Mouse (Mus musculus) splenic B cell, adult 2 months (primary cell): ENCODE measurements at regions not wholly inside any gene's neighbourhood (a gene's known extent, or its start where the extent isn't known, plus 50 kb on each side); places are given as distances from the start of the nearest gene placed in this dataset.
A peak's percentile ranks its signal among the peaks of the same experiment; 100 is the strongest.

ENCODE experiments used
- DNase-seq: peaks from one replicate; pipeline ENCODE4 v3.0.0-alpha.2; 2011; ENCODE audit warnings: low read depth, low spot score
- H3K27me3 ChIP-seq: 2 replicates; pipeline ENCODE4 v1.6.1; 2012; ENCODE audit warnings: mild to moderate bottlenecking, low read length, moderate library complexity, mixed read lengths; ENCODE audit not compliant: control insufficient read depth, poor library complexity, insufficient read depth, severe bottlenecking
- H3K36me3 ChIP-seq: 2 replicates; pipeline ENCODE4 v1.6.1; 2012; ENCODE audit warnings: mild to moderate bottlenecking, low read length, moderate library complexity, mixed read lengths; ENCODE audit not compliant: control insufficient read depth, poor library complexity, insufficient read depth, severe bottlenecking

- Histone ChIP-seq H3K27me3 (no peaks in the 10 kb centered on the region), H3K36me3 (no peaks in the 10 kb centered on the region)
- DNase-seq, result peak; percentile 90
Observed at GRCm38 (mm10) chr6:47395465-47396337, 57.5 kb upstream of the Cul1 start.
